Mouse (Mus musculus) olfactory bulb, adult 2 months (tissue): Measurements from ENCODE around the gene Timp3.

Experiments
- CTCF ChIP-seq: fragments of 200-500 bp; IDR thresholded peaks from 2 replicates; pipeline ENCODE4 v1.5.1; 2012; ENCODE audit warnings: low read depth, mild to moderate bottlenecking, low read length, moderate library complexity; ENCODE audit not compliant: insufficient read depth
- POLR2A ChIP-seq: fragments of 200-500 bp; IDR thresholded peaks from 2 replicates; pipeline ENCODE4 v1.6.1; 2012; ENCODE audit warnings: mild to moderate bottlenecking, low read depth, low read length, moderate library complexity; ENCODE audit not compliant: insufficient read depth

- TF ChIP-seq POLR2A (no peak), CTCF (no peak)
These were observed 73.9 kb downstream of the Timp3 start for GRCm38 (mm10) chr10:86374061-86374460.
